Mouse (Mus musculus): ENCODE results near the gene Kdm6b.

The Kdm6b gene

GRCm38 (mm10) chr11:69413221-69414181 lies at the start of gene Kdm6b:
Kdm6b (minus strand) TSS chr11:69413675.
- DNase-seq (ENCODE audit: low read depth), result peak; percentile 54

- DNase-seq (ENCODE audit: low read depth), result no peak
Measured at GRCm38 (mm10) chr11:69461568-69461967, 48.1 kb upstream of the Kdm6b start.

GRCm38 (mm10) chr11:69459883-69460282 lies 46.4 kb upstream of the Kdm6b start:
- no peak for DNase-seq (ENCODE audit: low read depth)

GRCm38 (mm10) chr11:69457006-69457579 lies 43.6 kb upstream of the Kdm6b start:
- peak; percentile 19 for DNase-seq (ENCODE audit: low read depth)

GRCm38 (mm10) chr11:69452114-69452867 lies 38.8 kb upstream of the Kdm6b start:
- DNase-seq (ENCODE audit: low read depth), result peak; percentile 38

- DNase-seq (ENCODE audit: low read depth), result no peak
Measured at GRCm38 (mm10) chr11:69447299-69447698, 33.8 kb upstream of the Kdm6b start.

GRCm38 (mm10) chr11:69443328-69443727 lies 29.9 kb upstream of the Kdm6b start:
- peak; percentile 74 for DNase-seq (ENCODE audit: low read depth)

- no peak for DNase-seq (ENCODE audit: low read depth)
Measured at GRCm38 (mm10) chr11:69437291-69437690, 23.8 kb upstream of the Kdm6b start.

GRCm38 (mm10) chr11:69433189-69433588 lies 19.7 kb upstream of the Kdm6b start:
- no peak for DNase-seq (ENCODE audit: low read depth)

GRCm38 (mm10) chr11:69432640-69432982 lies 19.1 kb upstream of the Kdm6b start:
- no peak for DNase-seq (ENCODE audit: low read depth)

- DNase-seq (ENCODE audit: low read depth), result peak; percentile 89
Measured at GRCm38 (mm10) chr11:69431829-69432639, 18.6 kb upstream of the Kdm6b start.

GRCm38 (mm10) chr11:69430631-69431030 lies 17.2 kb upstream of the Kdm6b start:
- no peak for DNase-seq (ENCODE audit: low read depth)

- peak; percentile 17 for DNase-seq (ENCODE audit: low read depth)
Measured at GRCm38 (mm10) chr11:69429313-69429712, 15.8 kb upstream of the Kdm6b start.

- peak; percentile 59 for DNase-seq (ENCODE audit: low read depth)
Measured at GRCm38 (mm10) chr11:69428751-69429150, 15.3 kb upstream of the Kdm6b start.

GRCm38 (mm10) chr11:69426246-69426645 lies 12.8 kb upstream of the Kdm6b start:
- DNase-seq (ENCODE audit: low read depth), result no peak

- DNase-seq (ENCODE audit: low read depth), result no peak
Measured at GRCm38 (mm10) chr11:69423885-69424284, 10.4 kb upstream of the Kdm6b start.

- DNase-seq (ENCODE audit: low read depth), result no peak
Measured at GRCm38 (mm10) chr11:69422842-69423241, 9.4 kb upstream of the Kdm6b start.

- no peak for DNase-seq (ENCODE audit: low read depth)
Measured at GRCm38 (mm10) chr11:69421131-69421977, 7.9 kb upstream of the Kdm6b start.

- no peak for DNase-seq (ENCODE audit: low read depth)
Measured at GRCm38 (mm10) chr11:69420554-69421000, 7.1 kb upstream of the Kdm6b start.

GRCm38 (mm10) chr11:69419813-69420553 lies 6.5 kb upstream of the Kdm6b start:
- peak; percentile 76 for DNase-seq (ENCODE audit: low read depth)
